Comparison of ENCODE assay signal across 9 mouse cellular contexts in genomic region chr4:66403708-66404200, GRCm38 (mm10). TPM values are rescaled to one million over a fixed set of nuclear protein-coding genes. Genes with fewer than 3 reads are reported as not detected.
DNase-seq lines count a peak whose midpoint lies in the region; ATAC-seq lines count a peak whose summit lies in the region.
"Had no signal": no experiment of that assay in that cellular context is flagged by ENCODE, and none has a peak within 500 bp of the region (broad histone marks: within the 10 kb centered on the region; RNA-seq: fewer than 3 reads in every experiment).

No protein-coding gene starts in this region.

- no peaks in the 10 kb centered on the region for H3K9me3 ChIP-seq in limb, embryonic 15.5 days
- no peaks in the 10 kb centered on the region for H3K9me3 ChIP-seq in neural tube, embryonic 13.5 days

- H3K4me2 ChIP-seq in limb, embryonic 15.5 days: peak overlapping the region; percentile 98
- peak overlapping the region; percentile 93 for H3K4me2 ChIP-seq in neural tube, embryonic 13.5 days

- peaks cover 27% of the 10 kb centered on the region for H3K4me1 ChIP-seq in limb, embryonic 15.5 days
- H3K4me1 ChIP-seq in neural tube, embryonic 13.5 days (replicated peaks): peaks cover 34% of the 10 kb centered on the region

- peaks cover 42% of the 10 kb centered on the region for H3K27me3 ChIP-seq in limb, embryonic 15.5 days
- H3K27me3 ChIP-seq in neural tube, embryonic 13.5 days: peaks cover 38% of the 10 kb centered on the region

- under 1% methylated on average over 43 of the region's 51 CpGs for WGBS in limb, embryonic 15.5 days
- WGBS in neural tube, embryonic 13.5 days: 0% methylated on average over 39 of the region's 51 CpGs

- H3K4me3 ChIP-seq in limb, embryonic 15.5 days: peak overlapping the region; percentile 65
- peak overlapping the region; percentile 83 for H3K4me3 ChIP-seq in neural tube, embryonic 13.5 days
- H3K4me3 ChIP-seq: erythroblast, embryonic 14.5 days had no signal

- H3K27ac ChIP-seq in limb, embryonic 15.5 days: no peak overlapping the region
- peak overlapping the region; percentile 84 for H3K27ac ChIP-seq in neural tube, embryonic 13.5 days (replicated peaks)

- DNase-seq in adrenal gland, adult (ENCODE audit: inconsistent age in 2 of 2, low spot score in 1 of 2): peak; percentile 21 to 71
- no peak for DNase-seq in adrenal gland, postnatal 10 days
- peak; percentile 50 for DNase-seq in Muller cell, postnatal 12 days (ENCODE audit: inconsistent ontology term)
- peak; percentile 54 for DNase-seq in embryo, embryonic 11 days
- peak; percentile 33 for DNase-seq in heart, postnatal 4 days
- no peak for DNase-seq in spleen, adult 12 weeks (ENCODE audit: low spot score)

- ATAC-seq in limb, embryonic 15.5 days (ENCODE audit: insufficient number of reproducible peaks, low FRiP score, low TSS enrichment, low read depth): 0 out of 2 replicates have a peak, but pooled peaks have one; percentile 26
- ATAC-seq in neural tube, embryonic 13.5 days (ENCODE audit: low read depth): peak; percentile 72

- H3K36me3 ChIP-seq in limb, embryonic 15.5 days: no peaks in the 10 kb centered on the region
- no peaks in the 10 kb centered on the region for H3K36me3 ChIP-seq in neural tube, embryonic 13.5 days

- H3K9ac ChIP-seq in limb, embryonic 15.5 days: peak overlapping the region; percentile 51
- H3K9ac ChIP-seq in neural tube, embryonic 13.5 days: peak overlapping the region; percentile 93

RNA-seq across cellular contexts. Expression of gene Astn2, which starts 0.7 kb away (rescaled TPM):
- 1 to 10 TPM; 2.7 to 3.2 TPM for total RNA-seq in adrenal gland, postnatal 10 days (2021)
- total RNA-seq in heart, postnatal 4 days (2021): 1 to 10 TPM; 2.7 to 3.5 TPM
- polyA plus RNA-seq in limb, embryonic 15.5 days (2015; fragmentation: Nextera tagmentation; extraction: Ambion mirVana): 0.96 and 1.5 TPM in 2 replicates
- polyA plus RNA-seq in neural tube, embryonic 13.5 days (2015; fragmentation: Nextera tagmentation; extraction: Ambion mirVana): 2.7 and 2.8 TPM in 2 replicates
- polyA plus RNA-seq: erythroblast, embryonic 14.5 days had no signal

Comparison
In these comparisons a context has a peak if more than half of its experiments do, and no peak if none do; other contexts are left out.
1. DNase-seq: peak in adrenal gland, adult (2 of 2), Muller cell, postnatal 12 days (single experiment), embryo, embryonic 11 days (single experiment) and heart, postnatal 4 days (single experiment); none in adrenal gland, postnatal 10 days (single experiment) and spleen, adult 12 weeks (single experiment).